In genomic region chr3:139799059-139799458, GRCm38 (mm10) we compare ENCODE assay signal across 13 mouse cellular contexts.
"Had no signal": no experiment of that assay in that cellular context is flagged by ENCODE, and none has a peak within 500 bp of the region (broad histone marks: within the 10 kb centered on the region; RNA-seq: fewer than 3 reads in every experiment).

No protein-coding gene starts in this region.

- H3K9me3 ChIP-seq: kidney, embryonic 15.5 days; liver, embryonic 13.5 days; midbrain, embryonic 15.5 days had no signal

- H3K36me3 ChIP-seq: kidney, embryonic 15.5 days; liver, embryonic 13.5 days; midbrain, embryonic 15.5 days had no signal

- H3K27ac ChIP-seq: kidney, embryonic 15.5 days; left cerebral cortex, adult 2 months; liver, embryonic 13.5 days; midbrain, embryonic 15.5 days had no signal

- ATAC-seq: midbrain, embryonic 15.5 days had no signal

- H3K4me1 ChIP-seq: kidney, embryonic 15.5 days; liver, embryonic 13.5 days; midbrain, embryonic 15.5 days had no signal

- H3K4me2 ChIP-seq: kidney, embryonic 15.5 days; liver, embryonic 13.5 days; midbrain, embryonic 15.5 days had no signal

- DNase-seq: kidney, adult 8-10 months; kidney, postnatal 10 days; kidney, postnatal 36 days; layer of hippocampus, postnatal 36 days; liver, embryonic 13.5 days; lung, adult 2 months; lung, postnatal 14 days; lung, postnatal 4 days; thymus, adult 18-20 months; thymus, postnatal 36 days had no signal

- H3K27me3 ChIP-seq: kidney, embryonic 15.5 days; liver, embryonic 13.5 days; midbrain, embryonic 15.5 days had no signal

- H3K4me3 ChIP-seq: kidney, embryonic 15.5 days; left cerebral cortex, adult 2 months; liver, embryonic 13.5 days; midbrain, embryonic 15.5 days had no signal

- H3K9ac ChIP-seq: kidney, embryonic 15.5 days; liver, embryonic 13.5 days; midbrain, embryonic 15.5 days had no signal
